Mouse (Mus musculus) heart, adult 2 months (tissue): Measurements from ENCODE around the gene Eif5a.

Experiments used
- CTCF ChIP-seq: fragments of 200-600 bp; IDR thresholded peaks from 2 replicates; pipeline ENCODE4 v1.8.1; 2022; ENCODE audit warnings: antibody characterized with exemption, mild to moderate bottlenecking, moderate library complexity
- EP300 ChIP-seq: fragments of 200-500 bp; IDR thresholded peaks from 2 replicates; pipeline ENCODE4 v1.6.1; 2011; ENCODE audit warnings: low read depth, low read length, control low read depth; ENCODE audit not compliant: insufficient read depth
- POLR2A ChIP-seq: fragments of 200-500 bp; IDR thresholded peaks from 2 replicates; pipeline ENCODE4 v1.6.1; 2011; ENCODE audit warnings: mild to moderate bottlenecking, low read depth, low read length, control low read depth; ENCODE audit not compliant: insufficient read depth

GRCm38 (mm10) chr11:69876186-69876585 is 45.6 kb downstream of the Eif5a start:
- TF ChIP-seq CTCF (peak; percentile 47), POLR2A (0 out of 2 replicates have a peak, but pooled peaks have one; percentile 38), EP300 (peak; percentile 82; the same call in 1 of the 2 replicates)
